Mouse (Mus musculus) midbrain, embryonic 13.5 days (tissue): ENCODE data around the gene Arl5c. TPM values are rescaled to one million over a fixed set of nuclear protein-coding genes. Genes with fewer than 3 reads are reported as not detected.

Source experiments
- ATAC-seq: fragments of 200-750 bp; cut with Nextera tagmentation; 2 replicates; pipeline ENCODE4 v1.8.0; 2017; ENCODE audit warnings: mild to moderate bottlenecking, moderate TSS enrichment, moderate library complexity
- H3K27ac ChIP-seq: fragments of 300-500 bp; sonication (generic); 2 replicates; pipeline ENCODE4 v1.5.1; 2015; ENCODE audit warnings: inconsistent platforms, mild to moderate bottlenecking, moderate library complexity
- H3K27me3 ChIP-seq: fragments of 300-500 bp; sonication (generic); 2 replicates; pipeline ENCODE4 v1.6.1; 2015; ENCODE audit warnings: mild to moderate bottlenecking, inconsistent platforms
- H3K36me3 ChIP-seq: fragments of 300-500 bp; sonication (generic); 2 replicates; pipeline ENCODE4 v1.6.1; 2015; ENCODE audit warnings: mild to moderate bottlenecking, inconsistent platforms
- H3K4me1 ChIP-seq: fragments of 300-500 bp; sonication (generic); replicated peaks from 2 replicates; pipeline ENCODE4 v1.6.1; 2015; ENCODE audit warnings: inconsistent platforms
- H3K4me2 ChIP-seq: fragments of 300-500 bp; sonication (generic); replicated peaks from 2 replicates; pipeline ENCODE4 v1.6.1; 2015; ENCODE audit warnings: moderate library complexity, mild to moderate bottlenecking, inconsistent platforms
- H3K4me3 ChIP-seq: fragments of 300-500 bp; sonication (generic); replicated peaks from 2 replicates; pipeline ENCODE4 v1.5.1; 2015; ENCODE audit warnings: mild to moderate bottlenecking, inconsistent platforms
- H3K9ac ChIP-seq: fragments of 300-500 bp; sonication (generic); replicated peaks from 2 replicates; pipeline ENCODE4 v1.6.1; 2015; ENCODE audit warnings: mild to moderate bottlenecking, inconsistent platforms
- H3K9me3 ChIP-seq: fragments of 300-500 bp; sonication (generic); 2 replicates; pipeline ENCODE4 v1.6.1; 2016; ENCODE audit warnings: mild to moderate bottlenecking, inconsistent platforms
- WGBS: fragments of 180-500 bp; shearing (Covaris S2); methylation state at CpG from one replicate; pipeline ENCODE4 v1.1.7; 2015; 5-methylcytosine and 5-hydroxymethylcytosine counted together
- polyA plus RNA-seq: library from polyadenylated mRNA; unstranded; fragments of >200 nt; fragmentation: Nextera tagmentation; extraction: Ambion mirVana; gene quantifications from 2 replicates; pipeline ENCODE4 v1.2.1, GENCODE M21; 2015

The Arl5c gene
- polyA plus RNA-seq, 1 experiment from 2014 or later = 10.5 TPM

DNA sequence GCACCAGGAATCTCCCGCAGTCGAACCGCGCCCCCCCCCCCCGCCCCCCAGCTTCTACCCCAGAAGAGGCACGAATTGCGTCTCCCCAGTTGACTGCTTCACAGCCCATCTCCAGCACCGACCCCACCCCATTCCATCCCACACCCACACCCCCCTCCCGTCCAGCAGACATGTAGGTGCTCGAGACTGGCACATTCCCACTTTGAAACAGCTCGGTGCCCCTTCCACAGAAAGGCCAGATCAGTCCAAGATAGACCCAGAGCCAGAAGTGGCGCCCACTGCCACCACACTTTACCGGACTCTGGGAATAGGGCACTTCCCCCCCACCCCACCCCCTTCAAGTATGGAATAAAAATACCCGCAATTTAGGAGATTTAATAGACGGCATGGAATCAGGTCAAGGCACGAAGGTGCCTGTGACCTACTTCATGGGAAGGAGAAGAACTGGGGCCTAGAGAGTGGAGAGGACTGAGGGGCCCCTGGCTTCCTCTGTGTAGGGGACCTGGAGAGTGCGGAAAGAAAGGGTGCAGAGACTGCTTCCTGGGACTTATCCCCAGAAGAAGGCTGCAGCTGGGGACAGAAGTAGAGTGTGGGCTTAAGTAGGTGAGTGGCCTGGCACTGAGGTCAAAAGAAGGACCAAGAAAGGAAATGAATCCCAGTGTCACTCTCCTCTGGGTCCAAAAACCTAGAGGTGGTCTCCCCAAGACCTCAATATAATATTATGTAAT lies 9.1 kb downstream of the Arl5c start:
- peaks cover 41% of the 10 kb centered on the region for H3K27me3 ChIP-seq
- no peaks in the 10 kb centered on the region for H3K36me3 ChIP-seq
- 0 out of 2 replicates have a peak, but pooled peaks have one; percentile 1 for ATAC-seq
- peak overlapping the region; percentile 85 for H3K4me2 ChIP-seq
- peaks cover 32% of the 10 kb centered on the region for H3K4me1 ChIP-seq
- H3K4me3 ChIP-seq = peak overlapping the region; percentile 90
- H3K27ac ChIP-seq = no peak overlapping the region
- no peak overlapping the region for H3K9ac ChIP-seq
- H3K9me3 ChIP-seq = no peaks in the 10 kb centered on the region
- WGBS = 25% methylated on average over 17 of the region's 17 CpGs

DNA sequence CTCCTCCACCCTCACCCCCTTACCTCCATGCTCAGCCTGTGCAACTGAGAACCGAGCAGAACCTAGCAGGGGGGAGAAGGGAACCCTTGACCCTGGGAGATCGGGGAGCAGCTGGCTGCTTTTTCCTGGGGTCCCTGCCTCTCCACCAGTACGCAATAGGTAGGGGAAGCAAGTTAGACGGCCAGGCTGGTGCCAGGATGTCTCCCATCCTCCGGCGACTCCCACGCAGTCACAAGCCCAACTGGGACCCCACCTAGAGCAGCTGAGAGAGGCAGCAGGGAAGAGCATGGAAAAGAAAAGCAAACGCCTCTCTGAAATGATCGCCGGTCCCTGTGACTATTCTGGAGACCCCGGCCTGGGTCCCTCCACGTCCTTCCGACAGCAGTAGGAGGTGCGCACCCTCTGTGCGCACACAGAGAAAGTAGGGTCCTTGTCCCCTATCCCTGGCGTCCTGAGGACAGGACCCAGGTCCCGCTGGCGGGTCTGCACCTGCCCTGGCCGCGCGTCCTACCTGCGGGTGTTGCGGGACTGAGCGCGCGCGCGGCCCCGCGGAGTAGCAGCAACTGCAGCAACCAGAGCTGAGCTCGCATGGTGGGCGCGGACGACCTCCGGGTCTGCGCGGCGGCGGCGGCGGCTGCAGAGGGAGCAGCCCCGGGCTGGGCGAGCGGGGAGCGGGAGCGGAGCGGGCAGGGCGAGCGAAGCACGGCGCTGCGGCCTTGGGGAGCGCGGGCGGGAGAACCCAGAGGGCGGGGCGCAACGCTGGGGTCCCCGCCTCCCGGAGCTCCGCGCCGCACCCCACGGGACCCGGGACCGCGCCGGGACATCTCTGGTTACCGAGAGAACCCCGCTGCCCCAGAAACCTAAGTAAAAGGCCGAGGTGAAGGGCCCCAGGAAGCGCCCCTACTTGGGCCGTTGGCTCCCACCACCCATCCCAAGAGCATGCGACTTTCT lies 10.0 kb downstream of the Arl5c start, which contains the start of gene Plxdc1:
Plxdc1 (minus strand) TSS at position 718 of the 951 bp plus-strand sequence.
- no peak within 1 kb of the TSS for H3K27ac ChIP-seq
- H3K4me3 ChIP-seq = peak within 1 kb of the TSS; percentile 90
- WGBS = 3% methylated on average over 61 of the region's 74 CpGs
- peaks cover 41% of the 10 kb centered on the region for H3K27me3 ChIP-seq
- no peaks in the 10 kb centered on the region for H3K36me3 ChIP-seq
- ATAC-seq = no peak
- H3K9ac ChIP-seq = peak within 1 kb of the TSS; percentile 61
- peaks cover 32% of the 10 kb centered on the region for H3K4me1 ChIP-seq
- H3K9me3 ChIP-seq = no peaks in the 10 kb centered on the region
- H3K4me2 ChIP-seq = peak within 1 kb of the TSS; percentile 85

DNA sequence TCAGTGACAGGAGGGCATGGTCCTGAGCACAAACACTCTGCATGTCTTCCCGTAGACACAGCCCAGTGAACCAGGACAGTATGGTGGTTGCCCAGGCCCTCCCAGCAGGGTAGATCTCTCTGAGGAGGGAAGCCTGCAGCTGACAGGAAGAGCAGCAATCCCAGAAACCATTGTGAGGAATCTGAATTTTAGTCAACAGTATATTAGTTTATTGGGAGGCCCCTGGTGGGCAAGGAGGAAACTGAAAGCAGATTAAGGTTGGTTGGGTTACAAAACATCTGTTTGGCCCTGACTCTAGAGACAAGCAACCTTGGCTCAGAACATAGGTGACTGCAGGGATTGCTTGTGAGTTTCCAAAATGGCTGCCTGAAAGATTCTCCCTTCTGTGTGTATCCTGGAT lies 12.0 kb downstream of the Arl5c start:
- Histone ChIP-seq H3K4me1 (peaks cover 17% of the 10 kb centered on the region; the same call in 1 of the 2 replicates), H3K36me3 (no peaks in the 10 kb centered on the region), H3K9ac (no peak overlapping the region), H3K27me3 (peaks cover 36% of the 10 kb centered on the region), H3K4me3 (no peak overlapping the region), H3K9me3 (no peaks in the 10 kb centered on the region), H3K27ac (no peak overlapping the region), H3K4me2 (no peak overlapping the region)
- ATAC-seq = no peak
- WGBS = 57% methylated on average over 1 of the region's 1 CpGs

DNA sequence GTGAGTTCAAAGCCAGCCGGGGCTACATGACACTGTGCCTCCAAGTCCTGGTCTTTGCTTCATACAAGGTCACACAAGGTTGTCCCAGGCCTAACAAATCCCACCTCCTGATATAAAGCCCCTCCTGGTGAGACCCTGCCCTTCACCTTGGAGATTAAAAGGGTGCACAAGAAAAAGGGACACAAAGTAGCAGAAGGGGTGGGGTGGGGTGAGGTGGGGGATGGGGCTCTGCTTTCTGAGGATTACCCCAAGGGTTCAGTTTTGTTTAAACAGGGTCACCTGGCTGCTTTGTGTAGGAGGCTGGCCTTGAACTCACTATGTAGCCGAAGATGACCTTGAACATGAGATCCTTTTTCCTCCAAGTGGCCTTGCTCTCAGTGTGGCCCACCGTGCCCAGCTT lies 12.5 kb downstream of the Arl5c start:
- H3K4me3 ChIP-seq = no peak overlapping the region
- ATAC-seq = no peak
- H3K4me2 ChIP-seq = no peak overlapping the region
- WGBS = 90% methylated on average over 3 of the region's 3 CpGs
- no peak overlapping the region for H3K27ac ChIP-seq
- peaks cover 17% of the 10 kb centered on the region; the same call in 1 of the 2 replicates for H3K4me1 ChIP-seq
- peaks cover 36% of the 10 kb centered on the region for H3K27me3 ChIP-seq
- H3K9me3 ChIP-seq = no peaks in the 10 kb centered on the region
- no peak overlapping the region for H3K9ac ChIP-seq
- H3K36me3 ChIP-seq = no peaks in the 10 kb centered on the region

DNA sequence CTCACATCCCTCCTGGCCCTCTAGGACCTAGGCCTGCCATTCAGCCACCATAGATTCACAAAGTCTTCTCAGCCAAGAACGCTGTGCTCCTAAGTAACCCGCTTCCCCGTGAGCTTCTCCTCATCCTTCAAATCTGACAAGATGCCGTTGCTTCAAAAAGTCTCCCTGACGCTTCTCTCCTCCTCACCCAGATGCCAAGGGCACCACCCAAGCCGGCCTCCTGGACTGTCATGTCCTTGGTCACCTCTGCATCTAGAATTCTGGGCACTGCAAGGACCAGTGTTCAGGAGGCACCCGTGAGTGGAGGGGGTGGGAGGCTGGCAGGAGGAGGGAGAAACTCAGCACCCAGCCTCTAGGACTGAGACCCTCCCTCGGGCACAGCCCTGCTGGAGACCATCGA lies 13.3 kb downstream of the Arl5c start:
- Histone ChIP-seq H3K9ac (no peak overlapping the region), H3K27ac (no peak overlapping the region), H3K4me2 (no peak overlapping the region), H3K9me3 (no peaks in the 10 kb centered on the region), H3K4me3 (no peak overlapping the region), H3K4me1 (peaks cover 15% of the 10 kb centered on the region; the same call in 1 of the 2 replicates), H3K36me3 (no peaks in the 10 kb centered on the region), H3K27me3 (peaks cover 36% of the 10 kb centered on the region)
- 91% methylated on average over 9 of the region's 9 CpGs for WGBS
- ATAC-seq = no peak

DNA sequence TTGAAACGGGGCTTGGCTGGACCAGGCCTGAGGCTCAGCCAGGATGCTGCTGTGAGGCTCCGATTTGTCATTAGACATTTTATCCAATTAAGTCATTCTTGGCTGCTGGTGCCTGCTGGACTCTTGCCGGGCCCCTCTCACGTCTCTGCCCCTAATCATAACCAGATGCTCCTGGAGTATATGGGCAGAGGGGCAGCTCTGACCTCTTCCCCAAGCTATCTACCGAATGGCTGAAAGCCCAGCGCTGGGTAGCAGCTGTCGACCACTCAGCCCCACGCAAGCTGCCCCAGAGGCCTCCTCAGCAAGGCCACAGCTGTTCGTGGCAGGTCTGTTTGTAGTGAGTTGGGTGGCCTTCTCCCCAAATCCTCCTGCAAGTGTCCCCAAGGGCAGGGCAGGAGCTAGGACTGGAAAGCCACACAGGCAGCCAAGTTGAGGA lies 15.4 kb downstream of the Arl5c start:
- Histone ChIP-seq H3K36me3 (no peaks in the 10 kb centered on the region), H3K4me2 (no peak overlapping the region), H3K9me3 (no peaks in the 10 kb centered on the region), H3K27ac (no peak overlapping the region), H3K9ac (no peak overlapping the region), H3K4me3 (no peak overlapping the region), H3K4me1 (no peaks in the 10 kb centered on the region), H3K27me3 (peaks cover 19% of the 10 kb centered on the region)
- WGBS = 72% methylated on average over 9 of the region's 9 CpGs
- ATAC-seq = no peak

DNA sequence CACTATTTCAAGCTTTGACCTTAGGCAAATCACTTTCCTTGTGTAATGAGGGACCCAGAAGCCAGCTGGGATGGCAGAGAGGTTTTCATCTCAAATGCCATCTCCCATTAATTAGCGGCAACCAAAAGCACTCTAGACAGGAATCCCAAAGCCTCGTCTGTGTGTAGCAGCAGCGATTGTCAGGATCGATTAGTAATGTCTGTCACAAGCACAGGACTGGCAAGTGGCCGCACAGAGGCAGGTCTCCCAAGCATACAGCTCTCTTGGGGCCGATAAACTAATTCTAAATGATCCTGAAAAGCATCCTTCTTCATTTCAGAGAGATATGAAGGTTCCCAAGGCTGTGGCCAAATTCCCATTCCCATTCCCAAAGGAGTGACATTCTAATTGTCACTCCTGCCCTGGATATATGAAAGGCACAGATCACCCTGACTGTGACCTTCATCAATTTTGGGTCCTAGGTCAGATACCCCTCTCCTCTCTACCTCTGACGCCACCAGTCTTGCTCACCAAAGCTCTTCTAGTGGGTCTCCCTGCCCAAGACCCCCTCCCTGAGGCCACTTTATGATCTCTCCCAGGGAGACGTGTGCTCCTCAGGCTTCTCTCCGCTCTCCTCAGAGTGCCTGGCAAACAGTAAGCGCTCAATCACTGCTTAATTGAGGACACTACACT lies 16.0 kb downstream of the Arl5c start:
- Histone ChIP-seq H3K4me1 (0 out of 2 replicates have a peak, but pooled peaks cover 2% of the 10 kb centered on the region), H3K27ac (no peak overlapping the region), H3K4me2 (no peak overlapping the region), H3K9me3 (no peaks in the 10 kb centered on the region), H3K4me3 (no peak overlapping the region), H3K9ac (no peak overlapping the region), H3K27me3 (peaks cover 13% of the 10 kb centered on the region), H3K36me3 (no peaks in the 10 kb centered on the region)
- ATAC-seq = no peak
- WGBS = 76% methylated on average over 10 of the region's 10 CpGs

DNA sequence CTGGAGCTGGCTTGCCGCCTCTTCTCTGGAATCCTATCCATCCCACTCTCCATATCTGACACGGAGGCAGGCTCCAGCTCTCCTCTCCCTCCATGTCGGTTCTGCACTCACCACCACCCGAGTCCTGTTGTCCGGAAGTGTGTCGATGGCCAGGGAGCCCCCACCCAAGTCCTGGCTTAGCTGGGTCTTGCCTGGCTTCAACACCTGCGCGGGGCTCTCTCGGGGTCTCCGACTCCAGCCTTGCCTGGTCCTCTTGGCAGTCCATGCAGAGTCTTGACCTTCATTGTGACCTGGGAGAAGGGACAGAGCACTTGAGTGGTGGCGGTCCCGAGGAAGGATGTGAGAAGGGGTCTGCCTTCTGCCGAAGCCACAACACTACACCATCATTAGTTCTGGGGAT lies 17.6 kb downstream of the Arl5c start:
- no peaks in the 10 kb centered on the region for H3K27me3 ChIP-seq
- H3K9me3 ChIP-seq = no peaks in the 10 kb centered on the region
- no peak overlapping the region for H3K4me2 ChIP-seq
- no peak for ATAC-seq
- no peak overlapping the region for H3K4me3 ChIP-seq
- 83% methylated on average over 13 of the region's 13 CpGs for WGBS
- 0 out of 2 replicates have a peak, but pooled peaks cover 3% of the 10 kb centered on the region for H3K4me1 ChIP-seq
- no peak overlapping the region for H3K9ac ChIP-seq
- no peak overlapping the region for H3K27ac ChIP-seq
- no peaks in the 10 kb centered on the region for H3K36me3 ChIP-seq

DNA sequence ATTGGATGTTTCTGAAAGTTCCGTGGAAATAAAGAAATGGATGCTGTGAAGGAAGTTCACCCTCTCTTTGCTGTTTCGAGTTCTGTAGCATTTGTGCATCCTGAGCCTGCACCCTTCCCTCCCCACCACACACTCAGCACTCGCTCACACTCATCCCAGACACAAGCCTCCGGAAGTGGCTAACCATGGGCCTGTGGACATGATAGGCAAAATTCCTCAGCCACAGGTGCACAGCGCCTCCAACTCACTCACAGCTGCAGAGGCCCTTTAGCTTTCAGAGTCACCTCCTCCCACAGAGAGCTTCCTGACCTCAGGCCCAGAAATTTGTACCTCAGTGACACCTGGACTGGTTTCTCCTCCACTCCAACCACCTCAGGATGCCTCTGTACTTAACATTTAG lies 18.2 kb downstream of the Arl5c start:
- no peak for ATAC-seq
- no peaks in the 10 kb centered on the region for H3K36me3 ChIP-seq
- WGBS = 80% methylated on average over 5 of the region's 5 CpGs
- no peaks in the 10 kb centered on the region for H3K9me3 ChIP-seq
- no peak overlapping the region for H3K27ac ChIP-seq
- no peak overlapping the region for H3K4me3 ChIP-seq
- 0 out of 2 replicates have a peak, but pooled peaks cover 3% of the 10 kb centered on the region for H3K4me1 ChIP-seq
- no peak overlapping the region for H3K4me2 ChIP-seq
- H3K27me3 ChIP-seq = no peaks in the 10 kb centered on the region
- no peak overlapping the region for H3K9ac ChIP-seq

DNA sequence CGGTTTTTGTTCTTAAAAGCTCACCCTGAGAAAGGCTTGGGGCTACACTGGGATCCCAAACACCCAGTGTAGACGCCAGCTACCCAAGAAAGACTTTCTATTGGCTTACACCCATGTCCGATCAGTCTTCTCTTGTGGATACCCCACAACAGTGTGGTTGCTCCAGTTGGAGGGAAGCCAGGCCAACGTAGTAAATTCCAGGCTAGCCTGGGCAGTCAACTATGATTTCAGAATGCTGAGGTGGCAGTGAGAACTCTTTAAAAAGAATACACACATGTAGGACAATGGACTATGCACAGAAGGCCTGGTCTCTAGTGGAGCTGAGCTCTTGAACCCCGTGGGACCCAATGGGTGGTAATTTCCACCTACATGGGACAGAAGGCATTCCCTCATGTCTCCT lies 21.2 kb downstream of the Arl5c start:
- Histone ChIP-seq H3K4me3 (no peak overlapping the region), H3K27me3 (no peaks in the 10 kb centered on the region), H3K27ac (no peak overlapping the region), H3K4me1 (0 out of 2 replicates have a peak, but pooled peaks cover 3% of the 10 kb centered on the region), H3K9me3 (no peaks in the 10 kb centered on the region), H3K36me3 (no peaks in the 10 kb centered on the region), H3K9ac (no peak overlapping the region), H3K4me2 (no peak overlapping the region)
- 90% methylated on average over 5 of the region's 5 CpGs for WGBS
- ATAC-seq = no peak

DNA sequence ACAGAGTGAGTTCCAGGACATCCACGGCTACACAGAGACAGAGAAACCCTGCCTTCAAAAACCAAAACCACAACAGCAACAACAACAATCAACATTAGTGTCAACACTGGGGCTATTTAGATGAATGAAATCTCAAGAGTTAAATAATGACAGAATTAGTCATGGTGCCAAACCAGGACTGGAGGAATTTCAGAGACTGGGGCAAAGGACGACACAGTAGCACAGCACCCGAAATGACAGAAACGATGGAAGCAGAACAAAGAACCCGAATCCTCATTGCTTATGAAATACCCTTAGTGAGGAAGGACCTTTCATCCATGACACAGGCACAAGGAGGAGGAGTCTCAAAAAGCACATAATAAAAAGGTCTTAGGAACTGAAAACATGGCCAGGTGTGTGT lies 21.8 kb downstream of the Arl5c start:
- Histone ChIP-seq H3K4me2 (no peak overlapping the region), H3K27ac (no peak overlapping the region), H3K4me1 (0 out of 2 replicates have a peak, but pooled peaks cover 3% of the 10 kb centered on the region), H3K27me3 (no peaks in the 10 kb centered on the region), H3K9ac (no peak overlapping the region), H3K36me3 (no peaks in the 10 kb centered on the region), H3K4me3 (no peak overlapping the region), H3K9me3 (no peaks in the 10 kb centered on the region)
- WGBS = 91% methylated on average over 5 of the region's 5 CpGs
- ATAC-seq = no peak
